In genomic region chr2:83758606-83759215, GRCm38 (mm10) we compare ENCODE assay signal across 11 mouse cellular contexts. TPM values are rescaled to one million over a fixed set of nuclear protein-coding genes. Genes with fewer than 3 reads are reported as not detected.
DNase-seq lines count a peak whose midpoint lies in the region; ATAC-seq and TF ChIP-seq lines count a peak whose summit lies in the region.
"Had no signal": no experiment of that assay in that cellular context is flagged by ENCODE, and none has a peak within 500 bp of the region (broad histone marks: within the 10 kb centered on the region; RNA-seq: fewer than 3 reads in every experiment).

No protein-coding gene starts in this region.

- H3K27me3 ChIP-seq in E14TG2a.4 (ENCODE audit: insufficient read depth, low read length): no peaks in the 10 kb centered on the region
- no peaks in the 10 kb centered on the region for H3K27me3 ChIP-seq in hindbrain, embryonic 10.5 days (ENCODE audit: insufficient read depth, poor library complexity, severe bottlenecking)
- H3K27me3 ChIP-seq in midbrain, embryonic 14.5 days (ENCODE audit: control insufficient read depth, insufficient read depth, low read length): no peaks in the 10 kb centered on the region
- no peaks in the 10 kb centered on the region for H3K27me3 ChIP-seq in limb, embryonic 10.5 days (ENCODE audit: low read depth, poor library complexity, severe bottlenecking)

- H3K4me1 ChIP-seq in E14TG2a.4 (replicated peaks; ENCODE audit: low read depth, low read length): peaks cover 18% of the 10 kb centered on the region
- peaks cover 14% of the 10 kb centered on the region for H3K4me1 ChIP-seq in hindbrain, embryonic 10.5 days (replicated peaks)
- H3K4me1 ChIP-seq in midbrain, embryonic 14.5 days (ENCODE audit: control insufficient read depth, insufficient read depth, low read length): 0 out of 2 replicates have a peak, but pooled peaks cover 3% of the 10 kb centered on the region
- H3K4me1 ChIP-seq in limb, embryonic 10.5 days: no peaks in the 10 kb centered on the region; the same call in 1 of the 2 replicates

- peak overlapping the region; percentile 62 for H3K27ac ChIP-seq in hindbrain, embryonic 10.5 days
- peak overlapping the region; percentile 10; the same call in 1 of the 2 replicates for H3K27ac ChIP-seq in midbrain, embryonic 14.5 days (replicated peaks; ENCODE audit: low read depth, low read length)
- no peak overlapping the region for H3K27ac ChIP-seq in limb, embryonic 10.5 days

- H3K4me2 ChIP-seq in midbrain, embryonic 14.5 days (ENCODE audit: low read length): peak overlapping the region; percentile 33

- peaks cover 15% of the 10 kb centered on the region for H3K36me3 ChIP-seq in E14TG2a.4 (ENCODE audit: insufficient read depth, low read length)
- peaks cover 19% of the 10 kb centered on the region for H3K36me3 ChIP-seq in hindbrain, embryonic 10.5 days
- no peaks in the 10 kb centered on the region for H3K36me3 ChIP-seq in midbrain, embryonic 14.5 days (ENCODE audit: control insufficient read depth, insufficient read depth, low read length)
- peaks cover 50% of the 10 kb centered on the region for H3K36me3 ChIP-seq in limb, embryonic 10.5 days

- no peaks in the 10 kb centered on the region for H3K9me3 ChIP-seq in E14TG2a.4 (ENCODE audit: low read length)
- H3K9me3 ChIP-seq in hindbrain, embryonic 10.5 days: no peaks in the 10 kb centered on the region
- H3K9me3 ChIP-seq in midbrain, embryonic 14.5 days (ENCODE audit: control insufficient read depth, low read length): no peaks in the 10 kb centered on the region
- no peaks in the 10 kb centered on the region for H3K9me3 ChIP-seq in limb, embryonic 10.5 days (replicated peaks)

- no peak overlapping the region for H3K9ac ChIP-seq in midbrain, embryonic 14.5 days (replicated peaks; ENCODE audit: low read length)

- 42% methylated on average over 7 of the region's 7 CpGs for WGBS in hindbrain, embryonic 10.5 days
- 39% methylated on average over 7 of the region's 7 CpGs for WGBS in midbrain, embryonic 14.5 days
- 83% methylated on average over 7 of the region's 7 CpGs for WGBS in limb, embryonic 10.5 days

- peak overlapping the region; percentile 33 for H3K4me3 ChIP-seq in E14TG2a.4 (replicated peaks; ENCODE audit: low read length)
- peak overlapping the region; percentile 20 for H3K4me3 ChIP-seq in hindbrain, embryonic 10.5 days
- H3K4me3 ChIP-seq in midbrain, embryonic 14.5 days (replicated peaks; ENCODE audit: low read depth, low read length): no peak overlapping the region
- H3K4me3 ChIP-seq in limb, embryonic 10.5 days: no peak overlapping the region

- no peak for TF ChIP-seq CTCF in E14TG2a.4 (conservative IDR thresholded peaks at IDR 0.05; ENCODE audit: low read length)

- DNase-seq in embryo, embryonic 10 days (ENCODE audit: low spot score): peak; percentile 15
- DNase-seq in embryo, embryonic 10.5 days (ENCODE audit: low spot score): no peak
- DNase-seq in hindbrain, embryonic 10.5 days (ENCODE audit: low spot score): no peak
- no peak for DNase-seq in midbrain, embryonic 14.5 days
- DNase-seq in thymus, adult 18-20 months: no peak
- no peak for DNase-seq in gastrocnemius, postnatal 4 days (ENCODE audit: low spot score in 2 of 2)
- no peak for DNase-seq in limb, embryonic 10.5 days (ENCODE audit: low spot score)
- DNase-seq: B cell, adult 2 months; right cerebral cortex, adult 18-20 months had no signal

- ATAC-seq in midbrain, embryonic 14.5 days (ENCODE audit: low FRiP score, low TSS enrichment): no peak

RNA-seq across cellular contexts. Expression of gene Itgav, which starts 34.5 kb away (rescaled TPM):
- 31.8 and 32.4 TPM in 2 replicates for polyA plus RNA-seq in hindbrain, embryonic 10.5 days (2016; fragmentation: Nextera tagmentation; extraction: Ambion mirVana)
- polyA plus RNA-seq in midbrain, embryonic 14.5 days (2014; fragmentation: Nextera tagmentation; extraction: Ambion mirVana): 21.8 and 27.5 TPM in 2 replicates
- total RNA-seq in gastrocnemius, postnatal 4 days (2021): 10 to 100 TPM; 69.8 to 73.2 TPM
- 53.0 and 56.0 TPM in 2 replicates for polyA plus RNA-seq in limb, embryonic 10.5 days (2016; fragmentation: Nextera tagmentation; extraction: Ambion mirVana)

RNA-seq across cellular contexts. Expression of gene Fam171b, which starts 53.7 kb away (rescaled TPM):
- 23.8 and 29.1 TPM in 2 replicates for polyA plus RNA-seq in hindbrain, embryonic 10.5 days (2016; fragmentation: Nextera tagmentation; extraction: Ambion mirVana)
- polyA plus RNA-seq in midbrain, embryonic 14.5 days (2014; fragmentation: Nextera tagmentation; extraction: Ambion mirVana): 73.5 and 91.0 TPM in 2 replicates
- total RNA-seq in gastrocnemius, postnatal 4 days (2021): 1 to 10 TPM; 7.3 to 9.3 TPM
- polyA plus RNA-seq in limb, embryonic 10.5 days (2016; fragmentation: Nextera tagmentation; extraction: Ambion mirVana): 9.5 and 15.4 TPM in 2 replicates
- total RNA-seq: granulocyte monocyte progenitor cell, adult 5-6 weeks had no signal

Comparison
In these comparisons a context has a peak if more than half of its experiments do, and no peak if none do; other contexts are left out.
1. H3K4me3 ChIP-seq: peak in E14TG2a.4 (single experiment) and hindbrain, embryonic 10.5 days (single experiment); none in midbrain, embryonic 14.5 days (single experiment) and limb, embryonic 10.5 days (single experiment).